Mouse (Mus musculus): ENCODE measurements around the gene Scmh1.

DNA sequence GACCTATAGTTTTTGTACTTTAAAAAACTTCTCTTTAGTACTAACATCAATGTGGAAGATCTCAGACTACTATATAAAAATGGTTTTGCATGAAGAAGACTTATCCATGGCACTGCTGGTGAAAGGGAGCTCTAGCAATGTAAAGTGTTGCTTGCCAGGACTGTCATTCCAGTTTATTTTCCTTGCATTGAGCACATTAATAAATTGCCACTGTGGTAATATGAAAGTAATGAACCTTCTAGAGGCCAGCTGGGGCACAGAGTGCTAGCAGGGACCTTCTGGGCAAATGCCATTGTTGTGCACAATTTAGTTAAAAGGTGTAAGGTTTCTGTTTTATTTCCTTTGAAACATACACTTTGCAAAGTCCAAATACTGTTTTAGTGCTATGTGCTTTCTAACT, 25.5 kb downstream of the Scmh1 start:
- TF ChIP-seq CTCF (IDR thresholded peaks at IDR 0.05; ENCODE audit: low read depth, low read length) (no peak), POLR2A (IDR thresholded peaks at IDR 0.05; ENCODE audit: borderline replicate concordance, low read depth, low read length) (no peak)

Data from bone marrow macrophage, adult 2 months (primary cell).